Mouse (Mus musculus): ENCODE results near the gene Ptrh2.

- TF ChIP-seq CTCF (IDR thresholded peaks at IDR 0.05; ENCODE audit: extremely low read depth, insufficient read depth, insufficient read length, insufficient replicate concordance) (no peak), POLR2A (IDR thresholded peaks at IDR 0.05; ENCODE audit: low read depth, low read length) (no peak)
Measured at GRCm38 (mm10) chr11:86681423-86681822, 2.4 kb upstream of the Ptrh2 start.
